Mouse (Mus musculus) urinary bladder, postnatal 10 days (tissue): ENCODE data around the gene Krtap1-5.
"Not testable (repeated sequence)": the region's sequence is repeated elsewhere in the genome, so short reads cannot be mapped to it uniquely, and the experiment has no call there.

ENCODE experiments used
- DNase-seq: peaks from one replicate; pipeline ENCODE4 v3.0.0; 2022; ENCODE audit warnings: low spot score

Krtap1-5 gene

GRCm38 (mm10) chr11:99580636-99581035, at the start of gene Krtap1-5:
Gene Krtap1-5 (minus strand): TSS chr11:99581016.
- no peak for DNase-seq

GRCm38 (mm10) chr11:99628138-99628537, 47.3 kb upstream of the Krtap1-5 start, which contains the start of gene Krtap4-1:
Gene Krtap4-1 (minus strand): TSS chr11:99628238.
- no peak for DNase-seq

- no peak for DNase-seq
Measured at GRCm38 (mm10) chr11:99620335-99620734, 39.5 kb upstream of the Krtap1-5 start, which contains the start of gene Gm11562. Gene Gm11562 (minus strand): TSS chr11:99620435.

- no peak for DNase-seq
Measured at GRCm38 (mm10) chr11:99614796-99615363, 34.1 kb upstream of the Krtap1-5 start, which contains the start of gene Krtap2-4. Gene Krtap2-4 (minus strand): TSS chr11:99614846.

GRCm38 (mm10) chr11:99610089-99610488, 29.3 kb upstream of the Krtap1-5 start, which contains the start of gene Gm11937:
Gene Gm11937 (minus strand): TSS chr11:99610189.
- DNase-seq: not testable (repeated sequence)

GRCm38 (mm10) chr11:99609126-99609525, 28.3 kb upstream of the Krtap1-5 start:
- DNase-seq: no peak

- DNase-seq: not testable (repeated sequence)
Measured at GRCm38 (mm10) chr11:99603208-99603607, 22.4 kb upstream of the Krtap1-5 start, which contains the start of gene Gm11938. Gene Gm11938 (minus strand): TSS chr11:99603308.

- not testable (repeated sequence) for DNase-seq
Measured at GRCm38 (mm10) chr11:99597742-99598141, 16.9 kb upstream of the Krtap1-5 start, which contains the start of gene Krtap9-3. Gene Krtap9-3 (minus strand): TSS chr11:99598105.

GRCm38 (mm10) chr11:99590981-99591380, 10.2 kb upstream of the Krtap1-5 start, which contains the start of gene Krtap1-3:
Gene Krtap1-3 (minus strand): TSS chr11:99591339.
- DNase-seq: no peak

- DNase-seq: no peak
Measured at GRCm38 (mm10) chr11:99585096-99585495, 4.3 kb upstream of the Krtap1-5 start.

- no peak for DNase-seq
Measured at GRCm38 (mm10) chr11:99583245-99583704, 2.5 kb upstream of the Krtap1-5 start, which contains the start of gene Krtap1-4. Gene Krtap1-4 (minus strand): TSS chr11:99583654.

GRCm38 (mm10) chr11:99581564-99581963, 748 bp upstream of the Krtap1-5 start:
- no peak for DNase-seq

GRCm38 (mm10) chr11:99581051-99581450, 235 bp upstream of the Krtap1-5 start:
- no peak for DNase-seq

- DNase-seq: peak; percentile 30
Measured at GRCm38 (mm10) chr11:99574106-99574505, 6.7 kb downstream of the Krtap1-5 start.

GRCm38 (mm10) chr11:99573164-99573563, 7.7 kb downstream of the Krtap1-5 start:
- DNase-seq: no peak

- no peak for DNase-seq
Measured at GRCm38 (mm10) chr11:99566530-99566929, 14.3 kb downstream of the Krtap1-5 start, which contains the start of gene Krtap3-1. Gene Krtap3-1 (minus strand): TSS chr11:99566630.

- no peak for DNase-seq
Measured at GRCm38 (mm10) chr11:99562580-99562979, 18.2 kb downstream of the Krtap1-5 start.

GRCm38 (mm10) chr11:99559366-99559765, 21.4 kb downstream of the Krtap1-5 start, which contains the start of gene Gm11939:
Gene Gm11939 (minus strand): TSS chr11:99559466.
- no peak for DNase-seq

GRCm38 (mm10) chr11:99557976-99558745, 22.7 kb downstream of the Krtap1-5 start:
- DNase-seq: no peak

GRCm38 (mm10) chr11:99556753-99557152, 24.1 kb downstream of the Krtap1-5 start, which contains the start of gene Krtap3-2:
Gene Krtap3-2 (minus strand): TSS chr11:99556853.
- DNase-seq: no peak

- DNase-seq: no peak
Measured at GRCm38 (mm10) chr11:99556195-99556594, 24.6 kb downstream of the Krtap1-5 start.

GRCm38 (mm10) chr11:99550765-99551164, 30.1 kb downstream of the Krtap1-5 start, which contains the start of gene Krtap3-3:
Gene Krtap3-3 (minus strand): TSS chr11:99550865.
- no peak for DNase-seq
